Mouse (Mus musculus): ENCODE data around the gene Diexf. TPM values are rescaled to one million over a fixed set of nuclear protein-coding genes. Genes with fewer than 3 reads are reported as not detected.

The Diexf gene
- total RNA-seq, 2 experiments from 2014 or later: 15.1 to 33.6 TPM

DNA sequence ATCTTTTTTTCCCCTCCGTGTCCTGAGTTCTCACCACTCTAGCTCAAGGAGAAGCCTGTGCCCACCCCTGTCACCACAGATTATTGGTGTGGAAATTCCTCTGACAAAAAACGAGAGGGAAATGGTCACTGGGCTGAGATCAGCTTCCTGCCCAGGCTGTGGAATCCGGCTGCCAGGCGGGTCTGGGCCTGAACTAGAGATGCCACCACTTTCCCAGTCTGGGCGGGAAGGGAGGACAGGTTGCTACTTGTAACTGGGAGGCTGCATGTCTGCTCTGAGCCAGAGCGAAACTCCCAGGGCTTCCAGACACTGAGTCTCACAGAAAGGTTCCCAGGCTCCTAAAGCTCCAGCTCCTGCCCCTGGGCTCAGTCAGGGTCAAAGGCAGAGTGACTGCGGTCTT is 11.0 kb upstream of the Diexf start:
- no peak for ATAC-seq (replicated peaks; ENCODE audit: poor library complexity)

DNA sequence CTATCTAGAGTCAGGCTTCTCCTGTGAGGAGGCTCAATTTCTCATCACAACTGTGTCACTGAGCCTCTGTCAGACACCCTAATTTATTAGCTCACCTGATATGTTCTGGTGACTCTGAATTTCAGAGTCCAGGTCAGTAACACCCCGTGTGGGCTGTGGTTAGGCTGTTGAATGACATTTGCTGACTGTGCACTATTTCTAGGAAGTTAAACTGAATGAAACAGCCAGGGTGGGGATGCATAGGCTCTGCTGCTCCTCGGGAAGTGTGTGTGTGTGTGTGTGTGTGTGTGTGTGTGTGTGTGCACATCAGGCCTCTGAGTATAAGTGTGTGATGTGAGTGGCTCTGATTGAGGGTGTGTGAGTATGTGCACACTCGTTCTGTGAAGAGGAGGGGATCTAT is 8.6 kb upstream of the Diexf start:
- ATAC-seq (replicated peaks; ENCODE audit: poor library complexity): peak; percentile 66

DNA sequence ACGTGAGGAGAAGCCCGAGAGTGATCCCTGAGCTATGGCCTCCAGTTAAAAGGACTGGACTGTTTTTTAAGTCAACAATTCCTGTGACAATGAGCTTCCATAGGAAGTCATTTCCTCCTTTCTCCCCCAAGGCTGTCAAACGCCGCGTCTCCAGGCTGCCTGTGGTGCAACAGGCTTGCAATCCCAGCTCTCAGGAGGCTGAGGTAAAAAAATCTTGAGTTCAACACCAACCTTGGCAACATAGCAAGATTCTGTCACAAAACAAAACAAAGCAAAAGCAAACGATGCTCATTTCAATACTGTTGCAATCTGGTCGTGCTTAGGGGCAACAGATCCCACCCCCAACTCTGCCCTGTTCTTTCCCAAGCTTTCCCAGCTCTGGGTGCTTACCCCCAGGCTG is 8.0 kb upstream of the Diexf start:
- ATAC-seq (replicated peaks; ENCODE audit: poor library complexity): no peak

DNA sequence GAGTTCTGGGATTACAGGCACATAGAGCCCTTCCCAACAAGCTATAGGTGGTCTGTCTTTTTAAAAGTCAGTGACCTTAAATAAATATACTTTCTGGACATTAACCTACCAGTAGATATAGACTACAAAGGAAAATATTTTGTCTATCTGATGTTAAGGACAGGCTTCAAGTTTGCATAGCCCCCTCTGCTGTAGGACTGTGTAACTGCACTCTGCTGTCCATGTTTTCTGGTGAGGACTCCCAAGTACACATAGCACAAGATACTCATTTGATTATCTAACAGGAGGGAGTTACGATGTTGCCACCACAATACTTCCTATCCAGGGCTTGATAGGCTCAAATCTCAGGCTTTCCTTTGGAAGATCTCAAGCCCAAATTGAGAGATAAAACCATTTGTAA is 3.7 kb upstream of the Diexf start:
- no peak for ATAC-seq (replicated peaks; ENCODE audit: poor library complexity)

DNA sequence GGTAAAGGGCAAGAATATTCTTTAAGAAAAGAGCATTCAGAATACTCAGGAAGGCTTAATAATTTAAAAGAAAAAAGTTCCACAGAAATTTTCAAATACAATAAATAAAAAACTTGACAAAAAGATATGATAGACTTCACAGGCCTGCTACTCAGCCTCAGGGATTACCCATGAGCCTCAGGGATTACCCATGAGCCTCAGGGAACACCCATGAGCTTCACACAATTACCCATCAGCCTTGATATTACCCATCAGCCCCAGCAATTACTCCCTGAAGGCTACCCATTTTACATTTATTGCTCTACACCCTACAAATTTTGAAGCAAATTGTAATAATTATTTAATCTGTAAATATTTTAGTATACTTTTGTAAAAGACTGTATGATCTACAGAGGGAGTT is 2.3 kb upstream of the Diexf start:
- ATAC-seq (replicated peaks; ENCODE audit: poor library complexity): no peak

- ATAC-seq (replicated peaks; ENCODE audit: poor library complexity): no peak
Measured at GRCm38 (mm10) chr1:193131311-193131948, 1.4 kb upstream of the Diexf start.

DNA sequence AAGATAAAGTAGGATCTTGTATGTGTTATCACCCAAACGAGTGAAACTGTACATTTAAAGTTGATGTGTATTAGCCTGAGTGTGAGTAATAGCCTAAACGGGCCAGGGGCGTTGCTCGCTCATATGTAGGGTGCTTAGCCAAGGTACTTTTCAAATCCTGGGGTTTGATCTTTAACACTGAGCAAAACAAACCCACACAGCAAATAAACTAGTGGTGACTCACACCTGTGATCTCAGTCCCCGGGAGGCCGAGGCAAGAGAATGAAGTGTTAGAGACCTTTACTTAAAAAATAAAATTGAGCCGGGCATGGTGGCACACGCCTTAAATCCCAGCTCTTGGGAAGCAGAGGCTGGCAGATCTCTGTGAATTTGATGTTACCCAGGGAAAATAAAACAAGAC is 767 bp upstream of the Diexf start:
- ATAC-seq (replicated peaks; ENCODE audit: poor library complexity): no peak

DNA sequence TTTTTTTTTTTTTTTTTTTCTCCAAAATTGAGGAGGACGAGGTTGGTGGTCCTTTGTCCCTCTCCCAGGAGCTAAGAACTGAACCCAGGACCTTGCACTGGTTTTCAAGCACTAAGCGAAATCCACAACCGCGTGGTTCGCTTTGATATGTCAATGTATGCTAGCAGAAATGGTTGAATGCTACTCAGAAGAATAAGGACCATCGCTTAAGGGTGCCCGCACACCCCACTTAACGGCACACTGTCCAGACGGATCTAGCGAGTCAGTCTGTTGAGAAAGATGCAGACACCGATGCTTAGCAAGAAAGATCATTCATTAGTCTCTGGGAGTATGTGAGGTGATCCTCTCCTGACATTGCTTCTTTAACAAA is 369 bp upstream of the Diexf start:
- ATAC-seq (replicated peaks; ENCODE audit: poor library complexity): peak; percentile 7

GRCm38 (mm10) chr1:193129321-193129720 is 751 bp downstream of the Diexf start:
- no peak for ATAC-seq (replicated peaks; ENCODE audit: poor library complexity)

- no peak for ATAC-seq (replicated peaks; ENCODE audit: poor library complexity)
Measured at GRCm38 (mm10) chr1:193128055-193128454, 2.0 kb downstream of the Diexf start.

- 0 out of 2 replicates have a peak, but pooled peaks have one; percentile 23 for ATAC-seq (replicated peaks; ENCODE audit: poor library complexity)
Measured at GRCm38 (mm10) chr1:193125835-193126234, 4.2 kb downstream of the Diexf start.

- ATAC-seq (replicated peaks; ENCODE audit: poor library complexity): no peak
Measured at GRCm38 (mm10) chr1:193123290-193123689, 6.8 kb downstream of the Diexf start.

GRCm38 (mm10) chr1:193122793-193123192 is 7.3 kb downstream of the Diexf start:
- ATAC-seq (replicated peaks; ENCODE audit: poor library complexity): no peak

- no peak for ATAC-seq (replicated peaks; ENCODE audit: poor library complexity)
Measured at GRCm38 (mm10) chr1:193112093-193112492, 18.0 kb downstream of the Diexf start.

DNA sequence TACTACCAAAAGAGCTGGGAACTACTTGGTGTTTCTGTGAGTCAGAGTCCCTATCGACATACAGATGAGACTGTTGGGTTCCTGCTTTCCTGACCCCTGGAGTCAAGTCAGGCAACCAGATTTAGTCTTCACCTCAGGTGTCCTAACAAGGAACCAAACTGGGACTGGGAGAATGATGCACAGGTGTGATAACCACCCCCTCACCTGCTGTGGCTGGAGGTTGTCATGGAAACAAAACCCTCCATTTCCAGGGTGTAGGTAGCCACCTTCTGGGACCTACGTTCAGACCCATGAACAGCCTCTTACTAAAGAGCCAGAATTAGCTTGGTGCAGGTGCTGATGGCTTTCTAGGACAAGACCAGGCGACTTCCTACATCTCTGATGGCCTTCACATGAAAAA is 27.1 kb downstream of the Diexf start:
- ATAC-seq (replicated peaks; ENCODE audit: poor library complexity): no peak

- 0 out of 2 replicates have a peak, but pooled peaks have one; percentile 9 for ATAC-seq (replicated peaks; ENCODE audit: poor library complexity)
Measured at GRCm38 (mm10) chr1:193102556-193102955, 27.5 kb downstream of the Diexf start.

DNA sequence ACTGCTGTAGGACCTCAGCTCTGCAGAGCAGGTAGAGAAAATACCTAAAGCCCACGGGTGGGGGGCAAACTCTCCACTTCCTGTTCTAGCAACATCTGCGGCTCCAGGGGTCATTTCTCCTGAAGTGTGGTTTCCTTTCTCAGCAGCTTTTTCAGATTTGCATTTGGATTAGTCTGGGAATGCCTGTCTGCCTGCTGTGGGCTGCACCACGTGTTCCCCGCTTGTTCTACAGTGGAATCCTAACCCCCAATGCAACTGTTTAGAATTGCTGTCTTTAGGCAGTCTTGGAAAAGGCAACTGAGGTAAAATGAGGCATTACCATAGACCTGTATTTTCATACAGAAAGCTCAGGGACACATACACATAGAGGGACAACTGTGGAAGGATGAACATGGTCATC is 28.0 kb downstream of the Diexf start:
- ATAC-seq (replicated peaks; ENCODE audit: poor library complexity): no peak

GRCm38 (mm10) chr1:193098946-193099345 is 31.1 kb downstream of the Diexf start:
- ATAC-seq (replicated peaks; ENCODE audit: poor library complexity): no peak

DNA sequence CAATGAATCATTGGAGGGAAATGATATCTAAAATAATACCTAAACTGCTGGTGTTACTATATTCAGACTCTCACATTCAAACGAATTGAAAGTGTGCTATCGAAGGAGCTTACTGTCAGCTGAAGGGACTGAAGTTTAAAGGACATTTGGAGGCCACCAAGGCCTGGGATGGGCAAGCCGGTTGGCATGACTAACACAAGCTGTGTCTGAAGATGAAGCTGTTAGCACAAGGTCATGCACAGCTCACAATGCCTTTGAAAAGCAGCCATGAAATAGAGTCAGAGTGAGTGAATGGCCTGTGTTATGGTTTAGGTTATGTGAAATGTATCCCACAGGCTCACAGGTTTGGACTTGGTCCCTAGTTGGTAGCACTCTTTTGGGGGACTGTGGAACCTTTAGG is 36.5 kb downstream of the Diexf start:
- ATAC-seq (replicated peaks; ENCODE audit: poor library complexity): no peak

DNA sequence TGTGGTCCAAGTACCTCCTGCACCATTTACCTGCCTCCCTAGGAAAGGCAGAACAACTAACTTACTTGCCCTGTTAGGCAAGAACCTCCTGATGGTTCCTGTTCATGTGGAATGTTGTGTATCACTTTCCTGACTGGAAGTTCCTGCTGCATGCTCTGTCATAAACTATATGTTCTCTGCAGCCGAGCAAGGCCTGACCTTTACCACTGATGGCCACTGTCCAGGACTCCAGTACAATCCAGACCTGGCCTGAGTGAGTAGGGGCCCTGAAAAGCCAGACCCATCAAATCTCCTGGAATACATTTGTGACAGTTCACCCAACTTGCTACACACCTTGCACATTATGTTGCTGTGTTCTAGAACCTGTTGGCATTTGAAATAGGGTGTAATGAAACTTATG is 37.3 kb downstream of the Diexf start:
- ATAC-seq (replicated peaks; ENCODE audit: poor library complexity): no peak

DNA sequence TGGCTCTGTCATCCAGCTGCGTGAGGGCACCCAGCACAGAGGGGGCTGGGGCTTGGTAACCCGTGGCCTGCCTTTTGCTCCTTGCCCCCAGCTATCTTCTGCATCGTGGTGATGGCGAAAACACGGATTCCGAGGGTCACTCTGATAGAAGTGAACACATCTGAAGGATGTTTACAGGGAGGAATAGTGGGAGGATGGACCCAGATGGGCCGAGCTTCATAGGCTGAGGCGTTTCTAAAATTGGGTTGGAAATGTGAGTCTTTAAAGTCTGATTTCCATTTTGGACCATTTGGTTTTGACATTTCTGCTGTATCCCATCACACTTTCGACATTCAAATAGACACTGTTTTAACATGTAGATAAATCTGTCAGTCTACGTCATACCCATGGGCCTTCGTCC is 39.2 kb downstream of the Diexf start:
- no peak for ATAC-seq (replicated peaks; ENCODE audit: poor library complexity)

GRCm38 (mm10) chr1:193090211-193090871 is 39.7 kb downstream of the Diexf start:
- ATAC-seq (replicated peaks; ENCODE audit: poor library complexity): no peak

DNA sequence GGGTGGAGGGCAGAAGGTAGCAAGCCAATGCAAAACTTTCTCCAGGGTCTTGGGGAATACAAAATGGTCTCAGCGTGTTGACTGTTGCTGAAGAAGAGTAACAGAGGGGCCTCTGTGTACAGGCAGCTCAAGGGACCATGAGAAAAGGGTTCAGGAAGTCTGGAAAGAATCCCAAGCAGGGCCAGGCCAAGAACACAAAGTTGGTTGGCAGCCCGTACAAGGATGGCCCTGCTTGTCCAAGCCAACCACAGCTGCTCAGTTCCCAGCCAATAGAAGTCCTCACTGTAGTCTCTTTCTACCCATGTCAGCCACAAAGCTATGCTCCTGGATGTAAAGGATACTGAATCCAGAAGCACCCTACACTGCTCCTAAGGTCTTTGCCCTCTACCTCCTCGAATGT is 40.4 kb downstream of the Diexf start:
- no peak for ATAC-seq (replicated peaks; ENCODE audit: poor library complexity)

Measured in megakaryocyte progenitor cell, adult 5-6 weeks (primary cell).